Mouse (Mus musculus): ENCODE measurements around the gene Lrrc19. TPM values are rescaled to one million over a fixed set of nuclear protein-coding genes. Genes with fewer than 3 reads are reported as not detected.
"Not testable (repeated sequence)": the region's sequence is repeated elsewhere in the genome, so short reads cannot be mapped to it uniquely, and the experiment has no call there.

Gene Lrrc19
- 0.21 and 0.39 TPM in 2 replicates for polyA plus RNA-seq (2015; fragmentation: Nextera tagmentation; extraction: Ambion mirVana)

- no peaks in the 10 kb centered on the region for H3K4me1 ChIP-seq (replicated peaks)
- no peaks in the 10 kb centered on the region; the same call in 1 of the 2 replicates for H3K9me3 ChIP-seq (replicated peaks)
- H3K36me3 ChIP-seq = peaks cover 2% of the 10 kb centered on the region
- 88% methylated on average over 3 of the region's 3 CpGs for WGBS
- H3K4me2 ChIP-seq = no peak within 1 kb of the TSS
- H3K4me3 ChIP-seq = no peak within 1 kb of the TSS
- no peak within 1 kb of the TSS for H3K9ac ChIP-seq
- ATAC-seq (replicated peaks; ENCODE audit: insufficient number of reproducible peaks, insufficient read depth, low FRiP score, low read depth) = no peak
- H3K27ac ChIP-seq = no peak within 1 kb of the TSS
- H3K27me3 ChIP-seq = no peaks in the 10 kb centered on the region
Observed at GRCm38 (mm10) chr4:94649920-94650319, at the start of gene Lrrc19. Gene Lrrc19 (minus strand): TSS chr4:94650144.

- no peak overlapping the region for H3K4me3 ChIP-seq
- H3K27me3 ChIP-seq = no peaks in the 10 kb centered on the region
- no peak overlapping the region for H3K27ac ChIP-seq
- H3K9ac ChIP-seq = no peak overlapping the region
- WGBS = 41% methylated on average over 3 of the region's 3 CpGs
- no peaks in the 10 kb centered on the region for H3K4me1 ChIP-seq (replicated peaks)
- H3K9me3 ChIP-seq (replicated peaks) = no peaks in the 10 kb centered on the region
- H3K4me2 ChIP-seq = no peak overlapping the region
- no peaks in the 10 kb centered on the region for H3K36me3 ChIP-seq
- ATAC-seq (replicated peaks; ENCODE audit: insufficient number of reproducible peaks, insufficient read depth, low FRiP score, low read depth) = no peak
Observed at GRCm38 (mm10) chr4:94696368-94696767, 46.4 kb upstream of the Lrrc19 start.

- ATAC-seq (replicated peaks; ENCODE audit: insufficient number of reproducible peaks, insufficient read depth, low FRiP score, low read depth) = no peak
- Histone ChIP-seq H3K4me3 (no peak overlapping the region), H3K4me2 (no peak overlapping the region), H3K9me3 (replicated peaks) (no peaks in the 10 kb centered on the region), H3K9ac (no peak overlapping the region), H3K4me1 (replicated peaks) (no peaks in the 10 kb centered on the region), H3K36me3 (no peaks in the 10 kb centered on the region; the same call in 1 of the 2 replicates), H3K27me3 (no peaks in the 10 kb centered on the region), H3K27ac (no peak overlapping the region)
- 69% methylated on average over 2 of the region's 2 CpGs for WGBS
Observed at GRCm38 (mm10) chr4:94692175-94692574, 42.2 kb upstream of the Lrrc19 start.

- WGBS = 50% methylated on average over 4 of the region's 4 CpGs
- Histone ChIP-seq H3K4me2 (no peak overlapping the region), H3K4me3 (no peak overlapping the region), H3K27me3 (no peaks in the 10 kb centered on the region), H3K36me3 (no peaks in the 10 kb centered on the region; the same call in 1 of the 2 replicates), H3K4me1 (replicated peaks) (no peaks in the 10 kb centered on the region), H3K27ac (no peak overlapping the region), H3K9me3 (replicated peaks) (no peaks in the 10 kb centered on the region), H3K9ac (no peak overlapping the region)
- no peak for ATAC-seq (replicated peaks; ENCODE audit: insufficient number of reproducible peaks, insufficient read depth, low FRiP score, low read depth)
Observed at GRCm38 (mm10) chr4:94691078-94691477, 41.1 kb upstream of the Lrrc19 start.

- H3K4me2 ChIP-seq; H3K9ac ChIP-seq; ATAC-seq (replicated peaks; ENCODE audit: insufficient number of reproducible peaks, insufficient read depth, low FRiP score, low read depth); H3K4me1 ChIP-seq (replicated peaks); H3K27ac ChIP-seq; H3K27me3 ChIP-seq; H3K9me3 ChIP-seq (replicated peaks); H3K4me3 ChIP-seq; H3K36me3 ChIP-seq: not testable (repeated sequence)
- 67% methylated on average over 2 of the region's 2 CpGs for WGBS
Observed at GRCm38 (mm10) chr4:94689804-94690203, 39.9 kb upstream of the Lrrc19 start.

GRCm38 (mm10) chr4:94683305-94683704, 33.4 kb upstream of the Lrrc19 start:
- Histone ChIP-seq H3K4me1 (replicated peaks) (no peaks in the 10 kb centered on the region), H3K27me3 (no peaks in the 10 kb centered on the region), H3K4me2 (no peak overlapping the region), H3K9me3 (replicated peaks) (no peaks in the 10 kb centered on the region), H3K36me3 (no peaks in the 10 kb centered on the region; the same call in 1 of the 2 replicates), H3K9ac (no peak overlapping the region), H3K4me3 (no peak overlapping the region), H3K27ac (peak overlapping the region; percentile 64)
- ATAC-seq (replicated peaks; ENCODE audit: insufficient number of reproducible peaks, insufficient read depth, low FRiP score, low read depth) = no peak
- 61% methylated on average over 5 of the region's 5 CpGs for WGBS

- no peak for ATAC-seq (replicated peaks; ENCODE audit: insufficient number of reproducible peaks, insufficient read depth, low FRiP score, low read depth)
- no peak overlapping the region for H3K4me3 ChIP-seq
- no peaks in the 10 kb centered on the region for H3K36me3 ChIP-seq
Observed at GRCm38 (mm10) chr4:94682029-94682428, 32.1 kb upstream of the Lrrc19 start.

GRCm38 (mm10) chr4:94681181-94681580, 31.2 kb upstream of the Lrrc19 start:
- H3K27ac ChIP-seq = no peak overlapping the region
- H3K4me3 ChIP-seq = no peak overlapping the region
- H3K4me1 ChIP-seq (replicated peaks) = no peaks in the 10 kb centered on the region
- ATAC-seq (replicated peaks; ENCODE audit: insufficient number of reproducible peaks, insufficient read depth, low FRiP score, low read depth) = no peak
- 90% methylated on average over 2 of the region's 2 CpGs for WGBS
- H3K9ac ChIP-seq = no peak overlapping the region
- H3K36me3 ChIP-seq = no peaks in the 10 kb centered on the region
- no peaks in the 10 kb centered on the region for H3K27me3 ChIP-seq
- H3K4me2 ChIP-seq = no peak overlapping the region
- H3K9me3 ChIP-seq (replicated peaks) = no peaks in the 10 kb centered on the region

More at GRCm38 (mm10) chr4:94682029-94682428, 32.1 kb upstream of the Lrrc19 start:
- H3K9me3 ChIP-seq (replicated peaks) = no peaks in the 10 kb centered on the region
- no peak overlapping the region for H3K27ac ChIP-seq
- H3K27me3 ChIP-seq = no peaks in the 10 kb centered on the region
- WGBS = 30% methylated on average over 1 of the region's 1 CpGs
- H3K4me2 ChIP-seq = no peak overlapping the region
- H3K9ac ChIP-seq = no peak overlapping the region
- no peaks in the 10 kb centered on the region for H3K4me1 ChIP-seq (replicated peaks)

- H3K4me2 ChIP-seq = no peak overlapping the region
- H3K4me1 ChIP-seq (replicated peaks) = no peaks in the 10 kb centered on the region
- no peaks in the 10 kb centered on the region for H3K9me3 ChIP-seq (replicated peaks)
- no peak overlapping the region for H3K4me3 ChIP-seq
- no peak overlapping the region for H3K27ac ChIP-seq
- no peaks in the 10 kb centered on the region for H3K36me3 ChIP-seq
- H3K9ac ChIP-seq = no peak overlapping the region
- no peaks in the 10 kb centered on the region for H3K27me3 ChIP-seq
- 85% methylated on average over 2 of the region's 2 CpGs for WGBS
- no peak for ATAC-seq (replicated peaks; ENCODE audit: insufficient number of reproducible peaks, insufficient read depth, low FRiP score, low read depth)
Observed at GRCm38 (mm10) chr4:94680662-94681061, 30.7 kb upstream of the Lrrc19 start.

- 29% methylated on average over 1 of the region's 1 CpGs for WGBS
- H3K4me1 ChIP-seq (replicated peaks) = no peaks in the 10 kb centered on the region
- no peaks in the 10 kb centered on the region for H3K9me3 ChIP-seq (replicated peaks)
- no peak overlapping the region for H3K9ac ChIP-seq
- ATAC-seq (replicated peaks; ENCODE audit: insufficient number of reproducible peaks, insufficient read depth, low FRiP score, low read depth) = no peak
- no peak overlapping the region for H3K27ac ChIP-seq
- no peak overlapping the region for H3K4me2 ChIP-seq
- no peak overlapping the region for H3K4me3 ChIP-seq
- H3K27me3 ChIP-seq = no peaks in the 10 kb centered on the region
- H3K36me3 ChIP-seq = no peaks in the 10 kb centered on the region
Observed at GRCm38 (mm10) chr4:94669718-94670117, 19.8 kb upstream of the Lrrc19 start.

- H3K9me3 ChIP-seq (replicated peaks); H3K27me3 ChIP-seq; H3K9ac ChIP-seq; ATAC-seq (replicated peaks; ENCODE audit: insufficient number of reproducible peaks, insufficient read depth, low FRiP score, low read depth); H3K36me3 ChIP-seq; H3K4me2 ChIP-seq; H3K4me3 ChIP-seq; H3K27ac ChIP-seq; H3K4me1 ChIP-seq (replicated peaks): not testable (repeated sequence)
- WGBS = 83% methylated on average over 5 of the region's 5 CpGs
Observed at GRCm38 (mm10) chr4:94650426-94651175, 657 bp upstream of the Lrrc19 start.

- Histone ChIP-seq H3K4me2 (no peak overlapping the region), H3K36me3 (no peaks in the 10 kb centered on the region), H3K4me3 (no peak overlapping the region), H3K9ac (no peak overlapping the region), H3K9me3 (replicated peaks) (no peaks in the 10 kb centered on the region), H3K4me1 (replicated peaks) (no peaks in the 10 kb centered on the region), H3K27me3 (no peaks in the 10 kb centered on the region), H3K27ac (no peak overlapping the region)
- WGBS = 96% methylated on average over 2 of the region's 2 CpGs
- ATAC-seq (replicated peaks; ENCODE audit: insufficient number of reproducible peaks, insufficient read depth, low FRiP score, low read depth) = no peak
Observed at GRCm38 (mm10) chr4:94643141-94643540, 6.8 kb downstream of the Lrrc19 start.
